Mouse (Mus musculus): ENCODE measurements around the gene 4930564D02Rik.

DNA sequence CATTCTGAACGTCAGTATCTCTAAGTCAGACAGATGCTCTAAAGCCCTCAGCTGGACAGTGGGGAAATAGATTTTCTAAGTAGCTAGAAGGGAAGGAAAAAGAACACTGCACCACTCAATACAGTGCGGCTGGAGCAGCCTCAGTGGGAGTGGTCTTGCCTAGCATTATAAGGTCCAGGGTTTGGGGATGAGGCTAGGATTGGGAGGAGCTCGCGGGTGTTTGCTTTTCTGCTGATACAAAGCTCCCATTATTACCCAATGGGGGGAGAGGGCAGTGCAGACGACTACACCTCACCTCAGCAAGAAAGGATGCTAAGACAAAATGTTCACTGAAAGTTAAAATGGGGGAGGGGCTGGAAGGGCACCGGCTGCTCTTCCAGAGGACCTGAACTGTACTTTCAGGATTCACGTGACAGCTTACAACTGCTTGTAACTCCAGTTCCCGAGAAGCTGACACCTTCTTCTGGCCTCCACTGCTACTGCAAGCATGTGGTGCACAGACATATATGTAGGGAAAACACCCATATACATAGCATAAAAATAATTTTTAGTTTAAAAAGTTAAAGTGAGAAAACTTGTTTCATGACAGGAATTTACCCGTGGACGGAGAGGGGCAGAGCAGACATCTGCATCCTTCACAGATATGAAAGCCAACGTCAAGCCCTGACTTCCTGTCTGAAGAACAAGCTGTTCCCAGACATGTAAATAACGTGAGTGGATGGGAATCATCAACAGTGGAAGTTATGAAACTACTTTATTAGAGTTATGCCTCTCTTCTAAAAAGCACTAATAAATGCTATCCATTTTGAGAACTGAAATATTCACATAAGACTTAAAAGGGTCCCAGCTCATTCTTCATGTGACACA is 46.6 kb upstream of the 4930564D02Rik start:
- no peak for TF ChIP-seq CTCF (IDR thresholded peaks at IDR 0.05; ENCODE audit: low read depth)
- TF ChIP-seq EP300 (IDR thresholded peaks at IDR 0.05; ENCODE audit: low read depth), result peak; percentile 88
